ENCODE assay signal across 9 mouse cellular contexts in genomic region chr11:69559183-69559582, GRCm38 (mm10). TPM values are rescaled to one million over a fixed set of nuclear protein-coding genes. Genes with fewer than 3 reads are reported as not detected.
A peak's percentile ranks its signal among the peaks of the same experiment; 100 is the strongest.
DNase-seq lines count a peak whose midpoint lies in the region; ATAC-seq and TF ChIP-seq lines count a peak whose summit lies in the region.
"Had no signal": no experiment of that assay in that cellular context is flagged by ENCODE, and none has a peak within 500 bp of the region (broad histone marks: within the 10 kb centered on the region; RNA-seq: fewer than 3 reads in every experiment).

No protein-coding gene starts in this region.

- 7% methylated on average over 5 of the region's 5 CpGs for WGBS in lung, embryonic 14.5 days
- 3% methylated on average over 5 of the region's 5 CpGs for WGBS in heart, embryonic 12.5 days
- 7% methylated on average over 5 of the region's 5 CpGs for WGBS in limb, embryonic 11.5 days
- 10% methylated on average over 5 of the region's 5 CpGs for WGBS in stomach, embryonic 16.5 days

- peaks cover 24% of the 10 kb centered on the region for H3K36me3 ChIP-seq in lung, embryonic 14.5 days (ENCODE audit: insufficient read depth)
- H3K36me3 ChIP-seq in heart, embryonic 12.5 days, result peaks cover 45% of the 10 kb centered on the region
- peaks cover 6% of the 10 kb centered on the region; the same call in 1 of the 2 replicates for H3K36me3 ChIP-seq in limb, embryonic 11.5 days (ENCODE audit: control insufficient read depth, insufficient read depth, low read length)
- no peaks in the 10 kb centered on the region for H3K36me3 ChIP-seq in stomach, embryonic 16.5 days (ENCODE audit: control insufficient read depth, insufficient read depth, low read length)

- no peak overlapping the region for H3K27ac ChIP-seq in lung, embryonic 14.5 days (ENCODE audit: low read depth)
- peak overlapping the region; percentile 96 for H3K27ac ChIP-seq in heart, embryonic 12.5 days (ENCODE audit: poor library complexity, severe bottlenecking)
- H3K27ac ChIP-seq in limb, embryonic 11.5 days (replicated peaks; ENCODE audit: low read depth, low read length), result peak overlapping the region; percentile 94
- no peak overlapping the region for H3K27ac ChIP-seq in stomach, embryonic 16.5 days (ENCODE audit: low read length)

- DNase-seq in lung, embryonic 14.5 days, result no peak
- no peak for DNase-seq in lung, postnatal 25 days (ENCODE audit: low spot score)
- DNase-seq in limb, embryonic 11.5 days (ENCODE audit: low spot score), result no peak
- DNase-seq in testis, postnatal 10 days (ENCODE audit: low spot score), result no peak
- no peak for DNase-seq in c-Kit-positive CD71-positive TER-119-positive erythroid progenitor cells, embryonic 14.5 days (ENCODE audit: low spot score)
- no peak for DNase-seq in thymus, postnatal 25 days

- no peaks in the 10 kb centered on the region for H3K27me3 ChIP-seq in lung, embryonic 14.5 days (ENCODE audit: insufficient read depth, low read length)
- H3K27me3 ChIP-seq in heart, embryonic 12.5 days (replicated peaks), result peaks cover 19% of the 10 kb centered on the region; the same call in 1 of the 2 replicates
- no peaks in the 10 kb centered on the region for H3K27me3 ChIP-seq in limb, embryonic 11.5 days (ENCODE audit: control insufficient read depth, insufficient read depth, low read length)
- H3K27me3 ChIP-seq in stomach, embryonic 16.5 days (ENCODE audit: control insufficient read depth, insufficient read depth, low read length), result no peaks in the 10 kb centered on the region

- H3K4me1 ChIP-seq in lung, embryonic 14.5 days (ENCODE audit: insufficient read depth), result peaks cover 9% of the 10 kb centered on the region; the same call in 1 of the 2 replicates
- peaks cover 76% of the 10 kb centered on the region for H3K4me1 ChIP-seq in heart, embryonic 12.5 days (replicated peaks)
- peaks cover 72% of the 10 kb centered on the region for H3K4me1 ChIP-seq in limb, embryonic 11.5 days (ENCODE audit: control insufficient read depth, insufficient read depth, low read length)
- H3K4me1 ChIP-seq in stomach, embryonic 16.5 days (ENCODE audit: control insufficient read depth, insufficient read depth, low read length), result peaks cover 9% of the 10 kb centered on the region

- TF ChIP-seq CTCF in lung, embryonic 14.5 days (IDR thresholded peaks at IDR 0.05; ENCODE audit: low read depth), result no peak

- H3K9ac ChIP-seq in lung, embryonic 14.5 days, result peak overlapping the region; percentile 85
- H3K9ac ChIP-seq in heart, embryonic 12.5 days, result peak overlapping the region; percentile 88
- H3K9ac ChIP-seq in limb, embryonic 11.5 days (ENCODE audit: low read length), result peak overlapping the region; percentile 95
- peak overlapping the region; percentile 78 for H3K9ac ChIP-seq in stomach, embryonic 16.5 days (ENCODE audit: low read length)

- H3K4me2 ChIP-seq in lung, embryonic 14.5 days, result peak overlapping the region; percentile 99
- H3K4me2 ChIP-seq in heart, embryonic 12.5 days, result peak overlapping the region; percentile 86
- H3K4me2 ChIP-seq in limb, embryonic 11.5 days (ENCODE audit: low read depth, severe bottlenecking), result peak overlapping the region; percentile 97
- peak overlapping the region; percentile 91 for H3K4me2 ChIP-seq in stomach, embryonic 16.5 days (ENCODE audit: low read depth, low read length)

- peak overlapping the region; percentile 59 for H3K4me3 ChIP-seq in lung, embryonic 14.5 days (ENCODE audit: low read depth, low read length)
- peak overlapping the region; percentile 62 for H3K4me3 ChIP-seq in heart, embryonic 12.5 days
- peak overlapping the region; percentile 84 for H3K4me3 ChIP-seq in limb, embryonic 11.5 days (ENCODE audit: low read depth, low read length)
- peak overlapping the region; percentile 58 for H3K4me3 ChIP-seq in stomach, embryonic 16.5 days (replicated peaks; ENCODE audit: low read length)

- no peaks in the 10 kb centered on the region for H3K9me3 ChIP-seq in lung, embryonic 14.5 days (ENCODE audit: low read depth, low read length)
- H3K9me3 ChIP-seq in heart, embryonic 12.5 days (replicated peaks), result no peaks in the 10 kb centered on the region
- no peaks in the 10 kb centered on the region for H3K9me3 ChIP-seq in limb, embryonic 11.5 days (ENCODE audit: control insufficient read depth, low read length)
- no peaks in the 10 kb centered on the region for H3K9me3 ChIP-seq in stomach, embryonic 16.5 days (replicated peaks; ENCODE audit: control insufficient read depth, low read length)
- H3K9me3 ChIP-seq: G1E had no signal

- ATAC-seq in lung, embryonic 14.5 days (ENCODE audit: insufficient read depth), result no peak
- peak; percentile 63 for ATAC-seq in heart, embryonic 12.5 days (ENCODE audit: insufficient number of reproducible peaks, low FRiP score)
- no peak for ATAC-seq in limb, embryonic 11.5 days (ENCODE audit: insufficient number of reproducible peaks, low FRiP score, low TSS enrichment, low read depth)
- no peak for ATAC-seq in stomach, embryonic 16.5 days (ENCODE audit: insufficient read depth, low FRiP score)

RNA-seq across cellular contexts. Expression of gene Efnb3, which starts 0.8 kb away (rescaled TPM):
- polyA plus RNA-seq in lung, embryonic 14.5 days (2014; fragmentation: Nextera tagmentation; extraction: Ambion mirVana), result 2.8 and 3.3 TPM in 2 replicates
- polyA plus RNA-seq in heart, embryonic 12.5 days (2016; fragmentation: Nextera tagmentation; extraction: Ambion mirVana), result 87.4 and 90.0 TPM in 2 replicates
- polyA plus RNA-seq in limb, embryonic 11.5 days (2014; fragmentation: Nextera tagmentation; extraction: Ambion mirVana), result 12.9 and 14.4 TPM in 2 replicates
- 7.2 and 7.3 TPM in 2 replicates for polyA plus RNA-seq in stomach, embryonic 16.5 days (2015; fragmentation: Nextera tagmentation; extraction: Ambion mirVana)

RNA-seq across cellular contexts. Expression of gene Dnah2, which starts 10.3 kb away (rescaled TPM):
- 0.58 and 1.9 TPM in 2 replicates for polyA plus RNA-seq in lung, embryonic 14.5 days (2014; fragmentation: Nextera tagmentation; extraction: Ambion mirVana)
- 0.15 and 0.59 TPM in 2 replicates for polyA plus RNA-seq in heart, embryonic 12.5 days (2016; fragmentation: Nextera tagmentation; extraction: Ambion mirVana)
- polyA plus RNA-seq in limb, embryonic 11.5 days (2014; fragmentation: Nextera tagmentation; extraction: Ambion mirVana), result 0.87 and 1.4 TPM in 2 replicates
- polyA plus RNA-seq in stomach, embryonic 16.5 days (2015; fragmentation: Nextera tagmentation; extraction: Ambion mirVana), result 0.54 and 0.69 TPM in 2 replicates

RNA-seq across cellular contexts. Expression of gene Wrap53, which starts 20.9 kb away (rescaled TPM):
- 27.1 and 33.6 TPM in 2 replicates for polyA plus RNA-seq in lung, embryonic 14.5 days (2014; fragmentation: Nextera tagmentation; extraction: Ambion mirVana)
- polyA plus RNA-seq in heart, embryonic 12.5 days (2016; fragmentation: Nextera tagmentation; extraction: Ambion mirVana), result 18.7 and 19.5 TPM in 2 replicates
- 45.7 and 46.9 TPM in 2 replicates for polyA plus RNA-seq in limb, embryonic 11.5 days (2014; fragmentation: Nextera tagmentation; extraction: Ambion mirVana)
- 19.3 and 21.6 TPM in 2 replicates for polyA plus RNA-seq in stomach, embryonic 16.5 days (2015; fragmentation: Nextera tagmentation; extraction: Ambion mirVana)

RNA-seq across cellular contexts. Expression of gene Trp53, which starts 21.0 kb away (rescaled TPM):
- polyA plus RNA-seq in lung, embryonic 14.5 days (2014; fragmentation: Nextera tagmentation; extraction: Ambion mirVana), result 178 and 202 TPM in 2 replicates
- polyA plus RNA-seq in heart, embryonic 12.5 days (2016; fragmentation: Nextera tagmentation; extraction: Ambion mirVana), result 76.0 and 79.1 TPM in 2 replicates
- polyA plus RNA-seq in limb, embryonic 11.5 days (2014; fragmentation: Nextera tagmentation; extraction: Ambion mirVana), result 250 and 254 TPM in 2 replicates
- 118 and 120 TPM in 2 replicates for polyA plus RNA-seq in stomach, embryonic 16.5 days (2015; fragmentation: Nextera tagmentation; extraction: Ambion mirVana)

RNA-seq across cellular contexts. Expression of gene Atp1b2, which starts 46.6 kb away (rescaled TPM):
- 6.9 and 9.8 TPM in 2 replicates for polyA plus RNA-seq in lung, embryonic 14.5 days (2014; fragmentation: Nextera tagmentation; extraction: Ambion mirVana)
- polyA plus RNA-seq in heart, embryonic 12.5 days (2016; fragmentation: Nextera tagmentation; extraction: Ambion mirVana), result 30.9 and 31.1 TPM in 2 replicates
- polyA plus RNA-seq in limb, embryonic 11.5 days (2014; fragmentation: Nextera tagmentation; extraction: Ambion mirVana), result 4.5 and 4.9 TPM in 2 replicates
- 9.5 and 10.4 TPM in 2 replicates for polyA plus RNA-seq in stomach, embryonic 16.5 days (2015; fragmentation: Nextera tagmentation; extraction: Ambion mirVana)

Comparison
In these comparisons a context has a peak if more than half of its experiments do, and no peak if none do; other contexts are left out.
1. H3K27ac ChIP-seq: peak in heart, embryonic 12.5 days (single experiment) and limb, embryonic 11.5 days (single experiment); none in lung, embryonic 14.5 days (single experiment) and stomach, embryonic 16.5 days (single experiment).
2. Peak in every context shown above with its lines, with median percentiles within 50 percentile points of each other: H3K4me2 ChIP-seq, H3K4me3 ChIP-seq and H3K9ac ChIP-seq.